Mouse (Mus musculus): Measurements from ENCODE around the gene Cc2d2a. TPM values are rescaled to one million over a fixed set of nuclear protein-coding genes. Genes with fewer than 3 reads are reported as not detected.

Cc2d2a gene
- 10 to 100 TPM; 16.7 to 18.2 TPM for total RNA-seq (2021)

DNA sequence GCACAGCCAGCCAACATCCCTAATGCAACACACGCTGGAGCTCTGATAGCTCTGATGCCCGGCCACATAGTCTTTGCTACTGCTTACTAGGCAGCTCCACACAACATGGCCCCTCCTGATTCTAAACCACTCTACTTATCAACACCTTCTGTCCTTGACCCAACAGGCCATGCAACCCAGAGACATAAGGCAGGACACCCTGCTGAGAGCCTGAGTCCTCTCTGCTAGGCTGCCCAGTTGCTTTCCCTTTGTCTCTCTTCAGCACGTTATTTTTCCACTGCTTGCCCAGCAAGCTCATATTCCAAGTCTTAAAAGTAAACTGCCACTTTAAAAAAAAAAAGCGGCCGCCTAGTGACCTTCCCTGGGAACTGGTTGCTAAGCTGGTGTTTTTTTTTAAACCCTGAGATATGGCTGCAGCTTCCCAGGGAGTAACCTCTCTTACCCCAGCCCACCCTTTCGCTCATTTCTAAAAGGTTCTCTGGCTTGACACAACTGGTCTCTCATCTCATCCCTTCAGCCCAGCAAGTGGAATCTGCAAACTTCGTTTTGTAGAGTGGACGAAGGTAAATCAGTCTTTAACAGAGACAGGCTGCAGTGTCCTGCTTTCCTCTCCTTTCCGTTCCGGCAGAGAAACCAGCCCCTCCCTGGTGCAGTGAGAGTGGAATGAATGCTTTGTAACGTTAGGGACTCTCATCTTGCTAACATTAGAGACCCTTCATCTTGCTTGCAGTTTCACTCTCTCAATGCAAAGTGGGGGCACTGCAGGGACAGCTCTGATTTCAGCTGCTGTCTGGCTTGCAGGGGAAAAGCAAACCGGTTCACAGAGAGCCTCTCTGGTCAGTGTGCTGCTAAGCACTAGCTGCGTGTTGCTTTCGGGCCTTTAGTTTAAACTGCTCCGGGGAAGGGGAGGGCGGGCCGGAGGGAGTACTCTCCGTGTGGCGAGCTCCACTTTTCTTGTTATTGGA is at the start of gene Cc2d2a:
Gene Cc2d2a (plus strand): TSS at position 350 of the 965 bp plus-strand sequence.
- peak; percentile 34 to 40 for DNase-seq

DNA sequence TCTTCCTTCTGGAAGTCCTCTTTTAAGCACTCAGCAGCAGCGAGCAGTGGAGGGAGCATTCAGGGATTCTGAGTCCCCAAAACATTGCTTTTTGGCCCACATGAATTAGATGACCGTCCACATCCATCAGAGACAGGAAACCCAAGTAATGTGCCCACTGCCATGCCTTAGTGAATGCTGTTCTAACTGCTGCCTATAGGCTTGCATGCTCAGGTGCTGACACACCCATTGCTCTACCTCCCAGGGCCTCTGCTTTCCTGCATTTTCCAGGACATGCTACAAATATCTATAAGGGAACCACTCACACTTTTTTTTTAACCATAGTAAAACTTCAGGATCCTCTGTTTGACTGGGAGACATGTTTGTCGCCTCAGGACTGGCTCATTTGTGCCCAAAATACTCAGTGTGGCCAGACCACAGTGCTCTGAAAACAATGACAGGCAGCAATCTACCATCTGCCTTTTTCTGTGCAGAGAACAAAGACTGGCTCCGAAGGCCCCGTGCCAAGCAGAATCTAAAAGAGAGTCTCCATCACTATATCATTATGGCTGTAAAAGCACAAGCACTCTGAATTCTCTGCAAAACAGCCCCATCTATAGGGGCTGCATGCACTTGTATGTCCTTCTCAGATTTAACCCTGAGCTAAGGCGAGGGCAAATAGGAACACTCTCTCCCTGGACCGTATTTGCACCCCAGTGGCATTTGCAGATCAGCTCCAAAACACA is 40.4 kb upstream of the Cc2d2a start:
- no peak for DNase-seq

DNA sequence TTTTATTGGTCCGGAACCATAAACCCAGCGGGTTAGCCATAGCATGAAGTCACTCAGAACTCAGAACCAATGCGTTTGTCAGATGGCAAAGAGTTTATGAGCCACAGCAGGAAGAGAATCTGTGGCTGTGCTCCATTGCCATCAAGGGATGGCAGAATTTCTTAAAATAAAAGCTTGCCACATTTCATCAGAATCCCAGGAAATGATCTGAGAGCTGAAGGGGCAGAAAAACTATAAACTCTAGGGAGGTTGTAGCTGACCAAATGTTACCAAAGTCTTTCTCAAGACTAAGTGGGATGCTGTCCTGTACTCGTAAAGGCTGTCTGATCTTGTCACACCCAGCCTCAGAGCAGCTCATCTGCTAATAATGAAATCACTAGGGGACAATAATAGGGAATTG is 36.7 kb upstream of the Cc2d2a start:
- no peak for DNase-seq

DNA sequence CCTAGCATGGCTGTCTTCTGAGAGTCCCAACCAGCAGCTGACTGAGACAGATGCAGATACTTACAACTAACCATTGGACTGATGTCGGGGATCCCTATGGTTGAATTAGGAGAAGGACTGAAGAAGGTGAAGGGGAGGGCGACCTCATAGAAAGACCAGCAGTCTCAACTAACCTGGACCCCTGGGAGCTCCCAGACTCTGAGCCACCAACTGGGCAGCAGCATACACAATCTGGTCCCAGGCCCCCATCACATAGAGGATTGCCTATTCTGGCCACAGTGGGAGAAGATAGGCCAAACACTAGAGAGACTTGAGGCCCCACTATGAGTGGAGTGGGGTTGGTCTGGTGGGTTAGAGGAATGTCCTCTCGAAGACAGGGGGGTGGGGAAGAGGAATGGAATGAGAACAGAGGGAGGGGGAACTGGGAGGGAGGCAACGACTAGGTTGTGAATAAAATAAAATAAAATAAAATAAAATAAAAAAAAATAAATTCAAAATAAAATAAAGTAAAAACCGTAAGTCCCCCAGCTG is 28.0 kb upstream of the Cc2d2a start:
- no peak for DNase-seq

DNA sequence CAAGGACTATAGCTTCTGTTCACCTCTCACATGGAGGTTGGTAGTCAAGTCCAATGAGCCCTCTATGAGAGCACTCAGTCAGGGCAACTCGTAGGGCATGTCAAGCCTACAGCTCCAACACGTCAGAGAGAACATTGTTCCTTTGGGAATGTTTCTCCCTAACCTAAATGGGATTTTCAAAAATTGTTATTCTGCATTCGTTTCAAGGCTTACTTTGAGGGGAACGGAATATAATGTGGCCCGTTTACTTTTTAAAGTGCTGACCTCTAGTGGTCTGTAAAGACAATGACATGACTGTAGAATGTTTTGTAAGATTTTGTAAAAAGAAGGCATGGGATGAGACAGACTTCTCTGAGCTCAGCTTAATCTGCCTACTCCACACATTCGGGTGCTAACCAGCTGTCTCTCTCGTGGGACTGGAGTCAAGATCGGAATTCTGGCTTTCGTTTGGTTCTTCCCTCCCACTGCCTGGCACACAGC is 27.5 kb upstream of the Cc2d2a start:
- peak; percentile 64 to 65 for DNase-seq

DNA sequence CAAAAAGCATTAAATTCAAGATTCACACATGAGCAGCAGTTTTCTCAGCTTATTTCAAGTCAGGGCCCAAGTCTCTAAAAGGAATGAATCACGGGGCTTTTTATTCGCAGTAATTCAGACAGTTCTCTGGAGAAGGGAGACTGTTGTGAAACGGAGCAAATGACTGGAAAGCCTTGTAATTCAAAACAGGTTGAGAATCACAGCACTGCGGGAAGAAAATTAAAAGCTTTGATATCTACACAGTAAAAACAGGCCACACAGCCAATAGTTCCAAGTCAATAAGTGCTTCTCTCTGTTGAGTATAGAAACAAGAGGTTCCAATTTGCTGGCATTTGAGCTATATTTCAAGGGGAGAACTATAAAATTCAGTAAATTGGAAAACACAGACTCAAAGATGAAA is 17.1 kb upstream of the Cc2d2a start:
- DNase-seq = no peak

DNA sequence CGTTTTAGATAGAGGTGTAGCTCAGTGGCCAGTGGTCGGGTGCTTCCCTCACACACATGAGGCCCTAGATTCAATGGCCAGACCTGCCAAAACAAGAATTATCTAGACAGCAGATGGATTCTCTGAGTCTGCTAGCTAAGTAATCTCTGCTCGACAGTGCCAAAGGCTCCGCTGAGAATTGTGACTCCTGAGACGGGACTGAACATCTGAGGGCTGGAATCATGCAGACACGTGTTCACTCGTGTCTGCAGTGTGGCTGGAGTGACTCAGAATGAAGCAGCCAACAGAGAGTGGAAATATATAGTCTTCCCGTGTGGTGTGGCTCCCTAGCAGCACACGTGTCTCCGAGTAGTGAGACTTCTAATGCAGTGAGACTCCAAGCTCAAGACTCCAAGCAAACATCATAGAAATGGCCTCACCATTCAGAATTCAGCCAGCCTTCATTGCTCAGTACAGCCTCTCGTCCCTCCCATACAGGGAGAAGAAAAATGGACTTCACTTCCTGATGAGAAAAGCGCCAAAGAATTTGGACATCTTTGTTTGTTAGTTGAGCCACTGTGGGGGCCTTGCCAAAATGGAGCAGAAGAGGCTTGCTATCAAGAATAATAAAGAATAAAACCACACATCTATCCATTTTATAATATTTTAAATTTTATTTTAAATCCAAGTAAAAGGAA is 14.9 kb upstream of the Cc2d2a start:
- no peak for DNase-seq

DNA sequence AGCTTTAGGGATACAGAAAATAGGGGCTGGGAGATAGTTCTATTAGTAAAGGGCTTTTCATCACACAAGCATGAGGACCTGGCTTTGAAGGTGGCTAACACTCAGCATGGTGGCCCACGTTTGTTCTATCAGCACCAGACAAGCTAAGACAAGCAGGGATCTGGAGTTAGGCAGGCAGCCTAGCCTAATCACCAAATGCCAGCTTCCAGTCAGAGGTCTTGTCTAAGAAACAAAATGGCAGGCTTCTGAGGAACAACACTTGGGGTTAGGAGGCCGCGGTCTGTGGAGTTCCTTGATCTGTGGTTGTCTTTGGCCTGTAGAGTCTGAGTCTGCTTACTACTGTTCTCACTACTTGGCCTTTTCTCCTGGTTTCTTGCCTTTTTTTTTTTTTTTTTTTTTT is 648 bp upstream of the Cc2d2a start:
- no peak for DNase-seq

DNA sequence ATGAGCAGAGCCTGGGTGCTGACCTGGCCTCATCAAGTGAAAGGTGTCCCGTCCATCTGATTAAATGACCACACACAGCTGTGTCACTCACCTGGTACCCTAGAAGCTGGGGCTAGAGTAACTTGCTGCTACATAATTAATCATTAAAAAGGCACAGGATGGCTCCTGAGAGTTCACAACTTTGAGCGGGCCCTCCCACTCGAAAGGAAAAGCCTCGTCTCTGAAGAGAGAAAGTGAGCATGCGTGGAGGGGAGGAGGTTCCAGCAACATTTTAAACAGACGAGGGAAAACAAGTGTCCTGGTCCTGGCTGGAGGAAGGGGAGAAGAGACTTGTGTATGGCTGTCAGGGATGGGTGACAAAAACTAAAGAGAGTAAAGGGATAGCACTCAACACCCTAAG is 1.4 kb downstream of the Cc2d2a start:
- no peak for DNase-seq

DNA sequence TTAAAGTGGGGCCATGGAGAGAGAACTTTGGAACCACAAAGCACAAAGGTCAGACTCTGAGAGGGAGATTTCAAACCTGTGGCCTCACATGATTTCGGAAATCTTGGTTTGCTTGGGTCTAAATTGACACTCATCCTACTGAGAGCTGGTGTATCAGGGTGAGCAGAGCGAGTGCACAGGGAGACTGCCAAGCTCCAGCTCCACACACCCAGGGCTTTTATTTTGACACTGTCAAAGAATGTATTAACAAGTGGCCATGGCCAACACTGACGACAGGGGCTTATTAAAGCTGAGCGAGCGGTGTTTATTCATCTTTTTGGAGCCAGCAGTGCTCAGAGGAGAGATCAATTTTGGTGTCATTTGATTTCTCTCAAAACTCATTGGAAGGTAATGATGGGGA is 3.0 kb downstream of the Cc2d2a start:
- no peak for DNase-seq

DNA sequence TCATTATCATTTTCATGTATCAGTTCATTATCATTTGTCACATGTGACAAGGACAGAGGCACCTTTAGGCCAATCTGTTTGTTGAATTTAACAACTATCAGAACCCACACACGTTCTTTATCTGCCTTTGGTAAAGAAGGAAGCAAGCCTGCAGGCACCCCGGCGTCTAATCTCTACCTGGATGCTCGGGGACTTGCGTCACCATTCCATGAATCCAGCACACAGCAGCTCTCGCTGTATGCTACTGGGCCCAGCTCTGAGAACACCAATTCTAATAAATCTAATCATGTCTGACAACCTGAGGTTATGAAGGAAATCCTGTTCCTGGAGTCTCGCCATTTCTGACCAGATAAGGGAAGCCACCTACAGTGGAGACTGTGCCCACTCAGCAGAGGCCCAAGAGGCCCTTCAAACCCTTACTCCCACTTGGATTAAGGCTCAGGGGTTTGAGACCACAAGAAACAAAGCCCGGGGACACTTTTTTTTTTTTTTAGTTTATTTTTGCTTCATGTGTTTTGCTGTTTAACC is 7.0 kb downstream of the Cc2d2a start:
- no peak for DNase-seq

DNA sequence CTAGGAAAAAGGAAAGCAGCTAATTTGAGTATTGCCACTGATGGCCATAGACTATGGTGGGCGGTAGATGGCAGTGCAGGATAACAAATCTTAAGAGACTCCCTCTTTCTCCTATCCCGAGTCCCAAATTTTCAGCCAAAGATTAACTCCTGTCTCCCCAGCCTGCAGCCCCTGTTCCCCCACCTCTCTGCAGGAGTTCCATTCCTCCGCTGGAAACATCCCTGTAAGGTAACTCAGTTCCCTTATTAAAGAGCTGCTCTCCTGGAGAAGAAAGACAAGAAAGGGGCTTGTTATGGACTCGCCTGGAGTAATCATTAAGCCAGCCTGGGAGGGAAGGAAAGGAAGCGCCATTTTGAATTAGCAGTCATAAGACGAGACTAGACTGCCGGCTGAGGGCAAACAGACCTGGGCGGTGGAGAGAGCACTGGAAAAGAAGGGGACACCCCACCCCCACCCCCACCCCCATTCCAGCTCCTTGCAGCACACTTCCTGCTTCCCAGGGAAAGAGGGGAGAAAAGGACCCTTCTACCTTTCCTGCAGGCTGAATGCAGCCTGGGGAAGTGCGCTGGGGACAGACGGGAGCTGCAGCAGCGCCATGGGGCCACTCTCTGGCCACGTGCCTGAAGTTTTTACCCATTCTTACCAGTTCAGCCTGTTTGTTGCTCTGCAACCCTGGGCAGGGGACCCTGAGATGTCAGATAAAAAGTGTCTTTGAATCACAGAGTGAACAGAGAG is 10.2 kb downstream of the Cc2d2a start:
- DNase-seq = peak; percentile 74 to 80

DNA sequence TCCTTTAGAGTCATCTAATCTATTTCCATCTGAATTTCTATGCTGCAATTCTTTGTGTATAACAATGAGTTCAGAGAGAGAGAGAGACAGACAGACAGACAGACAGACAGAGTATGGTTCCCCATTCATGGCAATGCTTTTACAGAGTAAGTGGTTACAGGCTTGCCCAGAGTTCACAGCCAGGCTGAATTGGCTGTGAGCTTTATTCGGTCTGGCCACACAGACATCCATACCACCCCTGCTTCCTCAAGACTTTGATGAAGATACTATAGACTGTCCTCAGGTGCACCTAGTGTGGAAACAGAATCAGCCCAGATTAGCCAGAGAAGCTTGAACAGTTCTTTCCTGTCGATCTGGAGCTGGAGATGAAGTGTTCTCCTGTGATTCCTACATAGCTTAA is 10.9 kb downstream of the Cc2d2a start:
- no peak for DNase-seq

DNA sequence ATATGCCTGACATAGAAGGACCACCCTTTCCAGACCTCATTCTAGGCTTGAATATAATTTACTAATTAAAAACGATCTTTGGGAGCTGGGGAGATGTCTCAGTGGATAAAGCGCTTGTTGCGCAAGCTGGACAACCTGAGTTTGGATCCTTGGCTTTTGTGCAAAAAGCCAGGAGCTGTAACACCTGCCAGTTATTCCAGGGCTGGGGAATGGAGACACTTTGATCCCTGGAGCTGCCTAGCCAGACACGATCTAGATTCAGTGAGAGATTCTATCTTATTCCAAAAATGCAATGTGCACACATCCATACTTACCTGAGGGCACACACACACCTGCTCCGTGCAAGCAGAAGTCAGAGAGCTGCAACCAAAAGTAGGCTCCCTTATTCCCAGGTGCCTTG is 23.3 kb downstream of the Cc2d2a start:
- DNase-seq = no peak

DNA sequence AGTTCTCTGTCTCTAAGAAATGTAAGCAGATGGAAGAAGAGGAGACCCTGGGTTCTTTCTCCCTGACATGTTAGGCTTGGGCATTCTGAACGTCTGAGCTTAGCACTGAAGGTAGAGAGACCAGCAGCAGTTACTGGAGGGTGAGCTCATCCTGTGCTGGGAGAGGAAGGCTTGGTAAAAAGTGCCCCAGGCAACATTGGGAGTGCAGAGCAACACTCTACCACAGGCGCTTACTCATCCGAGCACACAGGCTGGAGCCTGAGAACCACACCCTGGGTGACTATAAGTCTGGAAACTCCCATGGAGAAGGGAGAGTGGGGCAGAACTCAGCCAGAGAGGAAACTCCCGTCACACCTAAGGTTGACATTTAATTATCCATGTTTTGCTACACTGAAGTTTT is 30.3 kb downstream of the Cc2d2a start:
- no peak for DNase-seq

DNA sequence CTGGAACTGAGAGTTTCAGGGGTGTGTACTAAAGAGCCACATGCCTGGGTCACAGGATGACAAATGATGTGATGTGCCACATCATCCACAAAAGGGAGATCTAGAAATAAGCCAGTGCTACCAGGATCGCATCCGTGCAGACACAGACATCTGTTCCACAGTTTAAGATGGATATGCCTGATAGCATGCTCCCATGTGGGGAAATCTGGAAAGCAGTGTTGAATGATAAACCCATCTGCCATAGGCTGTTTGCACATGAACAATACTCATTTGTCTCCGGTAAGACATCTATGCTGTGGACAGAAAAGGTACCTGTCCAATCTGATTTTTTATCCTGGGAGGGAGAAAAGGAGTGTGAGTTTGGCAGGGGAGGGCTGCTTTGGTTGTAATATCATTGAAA is 35.0 kb downstream of the Cc2d2a start:
- no peak for DNase-seq

DNA sequence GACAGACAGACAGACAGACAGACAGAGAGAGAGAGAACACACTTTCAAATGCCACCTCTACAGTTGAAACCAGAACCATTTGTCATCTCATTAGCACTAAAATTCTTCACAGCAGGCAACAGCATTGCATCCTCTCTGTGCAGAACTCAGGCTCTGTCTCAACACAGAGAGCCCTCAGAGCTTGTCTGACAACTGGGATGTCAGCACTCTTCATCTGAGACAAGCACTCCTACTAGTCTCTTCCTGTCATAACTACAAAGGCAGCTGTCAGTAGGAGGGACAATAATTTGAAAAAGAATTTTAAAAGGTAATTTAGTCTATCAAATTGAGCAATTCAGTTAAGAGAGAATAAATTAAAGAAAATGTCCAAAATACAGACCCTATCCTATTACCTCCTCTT is 37.1 kb downstream of the Cc2d2a start:
- DNase-seq = no peak

DNA sequence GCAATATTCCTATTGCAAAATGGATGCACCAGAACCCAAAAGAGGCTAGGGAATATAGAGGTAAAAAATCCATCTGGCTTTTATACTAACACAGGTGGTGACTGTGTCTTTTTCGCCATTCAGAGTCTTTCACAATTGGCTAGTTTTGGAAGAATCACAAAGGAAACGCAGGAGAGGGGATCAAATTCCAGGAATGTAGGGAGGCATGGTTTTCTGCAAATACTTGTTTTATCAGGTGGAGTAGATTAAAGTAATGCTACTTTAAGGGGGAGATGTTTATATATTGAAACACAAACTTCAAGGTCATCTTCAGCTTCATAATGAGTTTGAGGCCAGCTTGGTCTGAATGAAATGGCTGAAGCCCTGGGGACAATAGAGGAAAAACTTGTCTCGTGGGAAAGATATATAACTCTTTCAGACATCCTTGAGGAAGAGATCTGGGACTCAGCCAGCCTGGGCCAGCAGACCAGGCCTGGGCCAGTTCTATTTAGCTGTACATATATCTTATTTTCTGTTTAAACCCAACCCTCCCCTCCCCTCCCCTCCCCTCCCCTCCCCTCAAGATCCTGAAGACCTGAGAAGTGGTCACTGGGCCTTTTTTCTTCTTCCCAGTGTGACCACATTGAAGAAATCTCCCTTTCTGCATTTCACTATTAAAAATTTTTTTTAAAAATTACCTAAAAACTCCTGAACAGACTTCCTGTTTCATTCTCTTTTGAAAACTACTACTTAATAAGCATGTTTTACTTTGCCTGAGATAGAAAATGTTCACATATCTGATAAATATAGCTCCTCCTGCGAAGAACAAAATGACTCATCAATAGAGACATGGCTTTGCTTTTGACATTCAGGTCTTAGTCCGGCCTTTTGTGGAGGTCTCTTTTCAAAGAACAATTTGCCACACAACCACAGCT is 59.6 kb downstream of the Cc2d2a start:
- no peak for DNase-seq

DNA sequence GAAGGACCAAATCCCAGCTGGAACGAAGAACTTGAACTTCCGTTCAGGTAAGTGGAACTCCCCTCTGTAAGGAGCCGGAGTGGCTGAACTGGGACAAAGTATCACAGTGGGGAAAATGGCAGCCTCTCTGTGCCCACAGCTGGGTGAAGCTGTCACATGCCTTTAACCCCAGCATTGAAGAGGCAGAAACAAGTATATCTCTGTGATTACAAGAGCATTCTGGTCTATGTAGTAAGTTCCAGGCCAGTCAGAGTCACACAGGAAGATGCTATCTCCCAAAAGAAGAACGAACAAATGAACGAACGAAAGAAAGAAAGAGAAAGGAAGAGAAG is 60.3 kb downstream of the Cc2d2a start:
- DNase-seq = no peak

DNA sequence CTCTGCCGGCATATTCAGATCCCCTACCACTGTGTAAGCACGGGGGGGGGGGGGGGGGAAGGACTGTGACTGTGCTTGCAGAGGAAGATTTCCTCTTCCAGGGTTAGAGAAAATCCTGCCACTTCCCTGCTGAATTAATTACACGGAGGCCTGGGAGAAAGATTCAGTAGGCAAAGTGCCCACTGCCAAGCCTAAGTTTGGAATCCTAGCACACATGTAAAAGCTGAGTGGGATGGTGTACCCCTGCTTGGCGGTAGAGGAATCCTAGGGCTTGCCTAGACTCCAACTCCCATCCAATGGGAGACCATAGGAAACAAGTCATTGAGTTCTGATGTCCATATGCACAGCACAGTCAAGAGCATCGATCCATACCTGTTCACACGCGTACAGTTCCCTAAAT is 61.7 kb downstream of the Cc2d2a start:
- no peak for DNase-seq
